Mouse (Mus musculus) G1E (cell line): Measurements from ENCODE around the gene Prrt1. TPM values are rescaled to one million over a fixed set of nuclear protein-coding genes. Genes with fewer than 3 reads are reported as not detected.

Experiments
- ATAC-seq: 2 replicates; pipeline ENCODE4 v1.8.0; 2016; ENCODE audit warnings: mild to moderate bottlenecking; ENCODE audit not compliant: insufficient number of reproducible peaks, poor library complexity, low FRiP score, severe bottlenecking; ENCODE audit errors: extremely low read depth
- DNase-seq: peaks from one replicate; pipeline ENCODE4 v3.0.0; 2012; ENCODE audit warnings: low spot score
- H3K27me3 ChIP-seq: 2 replicates; pipeline ENCODE4 v1.6.1; 2012; ENCODE audit warnings: mild to moderate bottlenecking, low read length, inconsistent platforms; ENCODE audit not compliant: insufficient read depth
- H3K36me3 ChIP-seq: replicated peaks from 2 replicates; pipeline ENCODE3; 2012; ENCODE audit warnings: mild to moderate bottlenecking, inconsistent platforms
- H3K4me1 ChIP-seq: 2 replicates; pipeline ENCODE4 v1.6.1; 2012; ENCODE audit warnings: low read depth, low read length, inconsistent platforms, mixed read lengths; ENCODE audit not compliant: insufficient read depth
- H3K4me3 ChIP-seq: 2 replicates; pipeline ENCODE4 v1.5.1; 2012; ENCODE audit warnings: low read depth, mild to moderate bottlenecking, inconsistent platforms, low read length, moderate library complexity, mixed read lengths
- H3K9me3 ChIP-seq: replicated peaks from 2 replicates; pipeline ENCODE4 v1.6.1; 2012; ENCODE audit warnings: inconsistent platforms
- CTCF ChIP-seq: IDR thresholded peaks from 2 replicates; pipeline ENCODE4 v1.5.1; 2012; ENCODE audit warnings: low read depth, low read length, inconsistent platforms, mixed read lengths
- GATA1 ChIP-seq: IDR thresholded peaks from 2 replicates; pipeline ENCODE4 v1.6.1; 2012; ENCODE audit warnings: borderline replicate concordance, low read length, inconsistent platforms, mixed read lengths
- GATA2 ChIP-seq: IDR thresholded peaks from 2 replicates; pipeline ENCODE4 v1.6.1; 2012; ENCODE audit warnings: low read depth, low read length, inconsistent platforms, borderline replicate concordance
- POLR2AphosphoS5 ChIP-seq: IDR thresholded peaks from 2 replicates; pipeline ENCODE4 v1.6.1; 2012; ENCODE audit warnings: low read depth, low read length, inconsistent platforms; ENCODE audit not compliant: insufficient replicate concordance
- TAL1 ChIP-seq: conservative IDR thresholded peaks from 2 replicates; pipeline ENCODE4 v1.6.1; 2012; ENCODE audit warnings: low read depth, low read length, inconsistent platforms, mixed read lengths
- polyA plus RNA-seq: library from polyadenylated mRNA; stranded (reverse); fragments of >175 nt; gene quantifications from 2 replicates; pipeline ENCODE4 v1.2.3, GENCODE M21; 2012
- total RNA-seq, 2 experiments: library from RNA; stranded (forward) in 1 of 2; stranded (reverse) in 1 of 2; fragments of 200-1000 nt in 1 of 2; fragments of >200 nt in 1 of 2; fragmentation: Nextera tagmentation in 1 of 2; gene quantifications; 2 replicates each; pipeline ENCODE4 v1.2.3; 2014 to 2017

Gene Prrt1
- total and polyA plus RNA-seq, 3 experiments = not detected

- no peak for DNase-seq
- H3K36me3 ChIP-seq = peaks cover 55% of the 10 kb centered on the region
- no peak for ATAC-seq
- no peak for TF ChIP-seq GATA2
- no peak for TF ChIP-seq GATA1
- no peak for TF ChIP-seq POLR2AphosphoS5
- TF ChIP-seq CTCF = no peak
- TF ChIP-seq TAL1 = no peak
- H3K4me3 ChIP-seq = no peak overlapping the region
- no peaks in the 10 kb centered on the region for H3K9me3 ChIP-seq
- peaks cover 24% of the 10 kb centered on the region for H3K4me1 ChIP-seq
- H3K27me3 ChIP-seq = peaks cover 32% of the 10 kb centered on the region
These were observed 26.3 kb downstream of the Prrt1 start for GRCm38 (mm10) chr17:34655581-34655991.

- peaks cover 31% of the 10 kb centered on the region for H3K4me1 ChIP-seq
- H3K4me3 ChIP-seq = no peak overlapping the region
- DNase-seq = no peak
- ATAC-seq = no peak
- no peaks in the 10 kb centered on the region for H3K9me3 ChIP-seq
- no peak for TF ChIP-seq TAL1
- no peak for TF ChIP-seq POLR2AphosphoS5
- no peak for TF ChIP-seq CTCF
- TF ChIP-seq GATA2 = no peak
- TF ChIP-seq GATA1 = no peak
- H3K36me3 ChIP-seq = peaks cover 44% of the 10 kb centered on the region
- peaks cover 43% of the 10 kb centered on the region for H3K27me3 ChIP-seq
These were observed 27.3 kb downstream of the Prrt1 start for GRCm38 (mm10) chr17:34656666-34657065.

- peaks cover 43% of the 10 kb centered on the region for H3K27me3 ChIP-seq
- H3K4me1 ChIP-seq = peaks cover 29% of the 10 kb centered on the region
- no peak for DNase-seq
- TF ChIP-seq POLR2AphosphoS5 (no peak), TAL1 (no peak), GATA2 (no peak), GATA1 (no peak), CTCF (no peak)
- H3K36me3 ChIP-seq = peaks cover 38% of the 10 kb centered on the region
- no peak overlapping the region for H3K4me3 ChIP-seq
- no peak for ATAC-seq
- no peaks in the 10 kb centered on the region for H3K9me3 ChIP-seq
These were observed 27.9 kb downstream of the Prrt1 start for GRCm38 (mm10) chr17:34657271-34657670.

GRCm38 (mm10) chr17:34658145-34658544 is 28.8 kb downstream of the Prrt1 start:
- TF ChIP-seq POLR2AphosphoS5 = no peak
- no peak for TF ChIP-seq GATA1
- TF ChIP-seq CTCF = no peak
- no peak for TF ChIP-seq GATA2
- no peak for TF ChIP-seq TAL1
- H3K4me3 ChIP-seq = no peak overlapping the region
- peaks cover 47% of the 10 kb centered on the region for H3K27me3 ChIP-seq
- H3K9me3 ChIP-seq = no peaks in the 10 kb centered on the region
- DNase-seq (no peak), ATAC-seq (no peak)
- H3K36me3 ChIP-seq = peaks cover 29% of the 10 kb centered on the region
- H3K4me1 ChIP-seq = peaks cover 29% of the 10 kb centered on the region

- Histone ChIP-seq H3K9me3 (no peaks in the 10 kb centered on the region), H3K4me3 (no peak overlapping the region), H3K36me3 (peaks cover 25% of the 10 kb centered on the region), H3K27me3 (peaks cover 48% of the 10 kb centered on the region), H3K4me1 (peaks cover 29% of the 10 kb centered on the region)
- ATAC-seq (no peak), DNase-seq (no peak)
- TF ChIP-seq GATA2 (no peak), TAL1 (no peak), GATA1 (no peak), POLR2AphosphoS5 (no peak), CTCF (no peak)
These were observed 29.3 kb downstream of the Prrt1 start for GRCm38 (mm10) chr17:34658591-34658990.

GRCm38 (mm10) chr17:34659181-34659896 is 30.0 kb downstream of the Prrt1 start:
- ATAC-seq (no peak), DNase-seq (no peak)
- Histone ChIP-seq H3K4me3 (no peak overlapping the region), H3K4me1 (peaks cover 29% of the 10 kb centered on the region), H3K9me3 (no peaks in the 10 kb centered on the region), H3K27me3 (peaks cover 48% of the 10 kb centered on the region), H3K36me3 (peaks cover 17% of the 10 kb centered on the region)
- no peak for TF ChIP-seq POLR2AphosphoS5
